Mouse (Mus musculus) heart, postnatal 10 days (tissue): ENCODE results near the gene Pi4k2b. TPM values are rescaled to one million over a fixed set of nuclear protein-coding genes. Genes with fewer than 3 reads are reported as not detected.
"Not testable (repeated sequence)": the region's sequence is repeated elsewhere in the genome, so short reads cannot be mapped to it uniquely, and the experiment has no call there.

Experiments
- DNase-seq, 2 experiments: peaks; one replicate each; pipeline ENCODE4 v3.0.0; 2021
- intact Hi-C: fragments of 180-260 bp; cut with DNase I; formaldehyde crosslinking; loops from one replicate; pipeline ENCODE4 v1.15.1; 2025
- total RNA-seq, 2 experiments: library from RNA; stranded (reverse); gene quantifications; 2 replicates each; pipeline ENCODE4 v1.2.3; 2021

Pi4k2b gene
- 1 to 10 TPM; 4.4 to 4.8 TPM for total RNA-seq

DNA sequence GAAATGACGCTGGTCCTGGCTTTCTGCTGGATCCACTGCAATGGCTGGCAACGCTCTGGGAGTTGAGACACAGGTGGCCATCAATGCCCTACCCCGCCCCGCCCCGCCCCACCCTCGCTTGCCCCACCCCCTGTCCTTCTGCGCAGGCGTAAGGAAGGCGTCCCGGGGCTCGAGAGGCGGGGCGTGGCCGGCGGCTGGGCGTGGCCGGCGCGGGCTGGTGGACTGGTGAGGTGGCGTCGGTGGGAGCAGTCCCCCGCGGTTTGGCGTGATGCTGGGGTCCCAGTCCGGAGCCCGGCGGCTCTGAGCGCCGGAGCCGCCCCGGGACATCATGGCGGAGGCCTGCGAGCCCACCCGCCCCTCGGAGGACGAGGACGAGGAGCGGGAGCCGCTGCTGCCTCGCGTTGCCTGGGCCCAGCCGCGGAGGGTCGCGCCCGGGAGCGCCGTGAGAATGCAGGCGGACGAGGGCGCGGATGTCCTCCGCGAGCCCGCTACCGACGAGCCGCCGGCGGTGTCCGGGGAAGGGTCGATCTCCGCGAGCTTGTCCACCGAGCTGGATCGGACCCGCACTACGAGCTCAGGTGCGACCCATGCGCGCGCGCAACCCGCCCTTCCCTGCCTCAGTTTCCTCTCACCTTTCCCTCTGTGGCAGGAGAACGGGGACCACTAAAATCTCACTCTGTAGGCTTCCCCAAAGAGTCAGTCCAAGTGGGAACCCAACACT is at the start of gene Pi4k2b:
Gene Pi4k2b, plus strand, starts transcription at position 184 of the 721 bp plus-strand sequence.
- peak; percentile 83 to 88 for DNase-seq
- intact Hi-C loops: loop anchor here (5.0 kb wide), 2 partner anchors 69 to 81 kb away; no protein-coding TSS in a partner anchor

DNA sequence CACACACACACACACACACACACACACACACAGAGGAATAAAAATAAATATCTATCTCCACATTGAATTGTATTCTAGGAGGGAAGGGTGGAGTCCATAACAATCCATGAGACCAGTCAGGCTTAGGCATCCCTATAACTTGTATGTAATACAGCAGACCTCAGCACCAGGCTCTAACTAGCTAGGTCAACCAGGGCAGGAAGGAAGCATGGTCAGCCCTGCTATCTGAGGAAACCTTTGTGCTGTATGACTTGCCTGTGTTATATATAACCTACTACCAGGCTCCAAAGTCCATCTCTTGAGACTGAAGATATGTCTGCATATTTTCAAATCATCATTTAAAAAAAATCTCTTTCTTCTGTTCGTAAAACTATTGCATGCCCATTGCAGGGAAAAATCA is 44.1 kb upstream of the Pi4k2b start:
- intact Hi-C loops: no loop called here
- DNase-seq: no peak

DNA sequence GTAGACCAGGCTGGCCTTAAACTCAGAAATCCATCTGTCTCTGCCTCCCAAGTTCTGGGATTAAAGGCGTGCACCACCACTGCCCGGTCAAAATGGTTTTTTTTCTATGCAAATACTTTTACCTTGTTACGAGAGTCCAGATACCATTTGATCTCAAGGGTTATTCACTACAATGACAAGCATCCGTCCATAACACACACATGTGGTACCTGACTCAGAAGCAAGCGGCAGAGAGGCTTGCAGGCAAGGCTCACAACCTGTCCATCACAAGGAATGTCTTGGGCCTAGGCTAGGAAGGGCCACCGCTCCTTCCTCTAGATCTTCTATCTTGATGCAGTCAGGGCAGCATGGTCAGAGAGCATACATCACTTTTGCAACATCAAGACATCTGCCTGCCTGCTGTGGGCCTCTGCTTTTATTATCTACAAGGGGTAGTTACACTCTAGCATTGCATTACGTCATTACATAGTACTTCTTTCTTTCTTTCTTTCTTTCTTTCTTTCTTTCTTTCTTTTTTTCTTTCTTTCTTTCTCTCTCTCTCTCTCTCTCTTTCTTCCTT is 43.4 kb upstream of the Pi4k2b start:
- DNase-seq, intact Hi-C loops: not testable (repeated sequence)

DNA sequence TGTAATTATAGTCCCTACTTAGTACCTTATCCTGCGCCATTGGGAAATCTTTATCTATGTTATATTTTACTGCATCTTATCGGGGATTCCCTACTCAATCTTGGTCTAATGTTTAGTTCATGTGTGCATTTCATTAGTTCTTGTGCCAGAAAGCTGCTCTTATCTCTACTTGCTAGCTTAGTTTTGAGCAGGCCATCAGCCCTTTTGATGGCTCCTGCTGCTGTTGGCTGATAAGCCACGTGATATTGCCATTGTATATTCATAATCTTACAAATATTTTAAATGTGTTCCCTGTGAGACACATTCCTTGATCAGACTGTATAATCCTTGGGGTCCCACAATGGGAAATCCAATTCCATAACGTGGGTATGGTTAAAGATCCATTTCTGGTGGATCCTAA is 36.8 kb upstream of the Pi4k2b start:
- intact Hi-C loops: no loop called here

DNA sequence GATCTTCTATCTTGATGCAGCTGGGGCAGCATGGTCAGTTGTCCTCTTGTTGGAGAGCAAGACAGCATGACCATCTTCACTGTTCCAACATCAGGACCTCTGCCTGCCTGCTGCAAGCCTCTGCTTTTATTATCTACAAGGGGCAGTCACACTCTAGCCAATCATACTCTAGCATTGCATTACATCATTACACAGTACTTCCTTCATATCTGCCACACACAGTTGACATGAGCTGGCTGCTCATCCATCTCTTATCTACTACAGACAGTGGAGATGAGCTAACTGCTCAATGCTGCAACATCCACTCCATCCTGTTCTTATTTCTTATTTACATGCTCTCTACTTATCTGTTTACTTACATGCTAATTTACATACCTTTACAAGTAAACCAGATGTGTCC is 28.7 kb upstream of the Pi4k2b start:
- intact Hi-C loops: no loop called here
- no peak for DNase-seq

More for the DNA sequence above, 36.8 kb upstream of the Pi4k2b start:
- no peak for DNase-seq

DNA sequence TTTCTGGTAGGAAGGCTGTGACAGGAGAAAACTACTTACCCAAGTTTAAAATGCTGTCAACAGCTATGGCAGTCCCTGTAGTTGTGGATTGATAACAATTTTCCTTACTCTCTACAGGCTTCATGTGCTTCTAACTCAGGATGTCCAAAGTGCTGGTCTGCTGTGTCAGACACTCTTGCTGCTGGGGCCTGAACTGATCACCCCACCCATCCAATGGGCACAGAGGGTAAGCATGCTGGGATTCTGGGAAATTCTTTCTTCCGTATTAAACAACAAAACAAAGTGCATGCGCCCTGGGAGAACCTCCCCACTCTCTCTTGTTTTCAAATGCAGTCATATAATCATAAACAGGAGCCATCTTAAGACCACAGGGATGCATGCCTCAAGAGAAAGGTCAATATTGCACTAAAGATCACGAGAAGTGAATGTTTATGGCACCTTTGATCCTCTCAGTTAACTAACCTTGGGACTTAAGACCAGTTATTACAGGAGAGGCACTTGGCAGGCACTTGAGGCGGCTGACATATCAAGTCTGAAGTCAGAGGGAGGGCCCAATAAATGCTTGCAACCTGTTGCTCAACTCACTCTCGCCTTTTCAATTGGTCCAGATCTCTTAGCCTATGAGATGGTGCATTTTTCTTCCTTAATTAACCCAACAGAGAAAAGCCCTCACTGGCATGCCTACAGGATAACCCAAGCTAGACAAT is 24.5 kb upstream of the Pi4k2b start:
- DNase-seq: no peak
- intact Hi-C loops: no loop called here

DNA sequence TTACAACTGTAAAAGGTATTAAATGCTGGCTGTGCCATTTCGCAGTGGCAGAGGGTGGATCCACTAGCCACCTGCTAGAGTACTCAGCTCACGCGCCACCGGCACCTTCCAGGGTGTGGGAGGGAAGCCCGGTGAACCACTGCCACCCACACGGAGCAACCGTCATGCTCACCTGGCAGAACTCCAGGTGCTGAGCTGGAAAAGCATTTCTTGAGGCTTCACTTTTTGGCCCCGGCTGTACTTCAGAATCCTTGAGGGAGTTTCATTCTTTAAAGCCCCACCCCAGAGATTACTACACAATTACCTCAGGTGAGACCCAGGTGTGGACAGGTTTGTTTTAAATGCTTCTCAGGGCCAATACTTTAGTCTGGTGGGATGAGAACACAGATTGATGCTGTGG is 20.4 kb upstream of the Pi4k2b start:
- intact Hi-C loops: no loop called here

DNA sequence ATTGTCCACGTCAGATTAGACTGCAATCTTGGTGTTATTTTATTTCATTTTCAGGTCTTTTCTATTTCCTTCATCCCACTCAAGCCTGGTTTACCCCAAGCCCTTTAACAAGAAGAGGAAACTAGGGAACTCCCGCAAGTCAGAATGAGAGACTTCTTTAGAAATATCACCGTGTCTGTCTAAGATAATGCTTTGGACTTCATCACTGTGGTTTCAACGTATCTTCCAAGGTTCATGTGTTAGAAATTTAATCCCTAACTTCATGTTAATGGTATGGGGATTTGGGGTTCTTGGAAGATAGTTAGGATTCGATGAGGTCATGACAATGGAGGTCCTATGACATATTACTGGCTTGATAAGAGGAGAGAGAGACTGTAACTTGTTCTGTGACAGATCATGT is 13.6 kb upstream of the Pi4k2b start:
- intact Hi-C loops: no loop called here
- no peak for DNase-seq

More for the DNA sequence above, 20.4 kb upstream of the Pi4k2b start:
- no peak for DNase-seq

DNA sequence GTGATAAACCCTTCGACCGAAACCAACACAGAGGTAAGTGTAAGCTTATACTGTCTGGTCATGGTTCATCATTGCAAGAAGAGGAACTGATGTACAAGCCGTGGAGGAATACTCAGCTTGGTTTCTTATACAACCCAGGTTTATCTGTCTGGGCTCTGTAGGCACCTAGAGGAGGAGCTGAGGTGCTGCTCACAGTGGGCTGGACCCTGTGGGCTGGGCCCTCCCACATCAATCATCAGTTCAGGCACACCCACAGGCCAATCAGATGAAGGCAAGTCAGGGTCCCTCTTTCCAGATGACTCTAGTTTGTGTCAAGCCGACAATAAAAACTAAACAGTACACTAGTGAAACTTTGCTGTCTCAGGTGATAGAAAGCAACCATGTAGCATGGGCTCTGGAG is 8.6 kb upstream of the Pi4k2b start:
- intact Hi-C loops: no loop called here
- DNase-seq: no peak

DNA sequence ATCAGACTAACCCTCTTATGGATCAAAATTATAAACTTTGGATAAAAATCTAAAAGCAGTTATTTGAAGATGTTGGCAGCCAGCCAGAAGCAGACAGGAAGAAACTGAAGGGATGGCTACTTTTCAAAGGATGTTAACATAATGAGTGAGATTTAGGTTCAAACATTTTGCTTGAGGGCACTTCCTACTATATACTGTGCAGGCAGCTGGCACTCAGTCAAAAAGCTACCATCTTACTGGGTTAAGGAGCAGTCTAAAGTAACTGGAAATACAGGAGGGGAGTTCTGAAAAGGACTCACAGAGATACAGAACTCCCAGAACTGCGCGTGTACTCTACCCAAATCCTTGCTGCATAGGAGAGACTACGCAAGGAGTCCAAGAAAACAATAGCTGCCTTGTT is 5.3 kb upstream of the Pi4k2b start:
- intact Hi-C loops: no loop called here
- DNase-seq: no peak

DNA sequence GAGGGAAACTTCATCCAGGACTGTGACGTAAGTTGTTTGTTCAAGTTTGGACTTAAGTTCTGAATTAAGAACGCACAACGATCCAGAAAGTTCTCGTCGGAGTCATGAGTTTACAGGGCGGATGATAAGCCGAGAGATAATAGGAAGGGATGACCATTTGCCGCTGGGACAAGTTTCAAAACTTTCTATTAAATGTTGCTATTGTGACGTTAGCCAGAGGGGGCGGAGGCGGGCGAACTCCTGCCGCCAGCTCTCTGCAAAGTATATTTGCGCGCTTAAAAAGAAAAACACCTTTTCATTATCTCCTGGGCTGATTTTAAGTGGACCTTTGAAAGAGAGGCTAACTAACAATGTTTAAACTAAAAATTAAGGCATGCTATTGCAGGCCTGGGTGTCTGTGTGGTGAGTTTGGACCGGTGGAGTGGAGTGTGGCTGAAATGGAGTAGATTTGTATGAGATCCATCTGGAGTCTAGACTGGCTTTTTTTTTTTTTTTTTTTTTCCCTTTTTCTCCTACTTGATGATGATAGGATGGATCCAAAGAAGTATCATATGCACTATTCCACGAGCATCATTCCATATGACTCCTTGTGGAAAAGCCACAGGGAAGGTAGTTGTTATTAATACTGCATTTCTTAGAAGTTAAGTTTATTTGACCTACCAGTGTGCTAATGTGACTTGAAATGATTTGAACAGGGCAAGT is 889 bp downstream of the Pi4k2b start:
- intact Hi-C loops: loop anchor here (5.0 kb wide), 2 partner anchors 70 to 80 kb away; no protein-coding TSS in a partner anchor
- DNase-seq: peak; percentile 60 to 63

DNA sequence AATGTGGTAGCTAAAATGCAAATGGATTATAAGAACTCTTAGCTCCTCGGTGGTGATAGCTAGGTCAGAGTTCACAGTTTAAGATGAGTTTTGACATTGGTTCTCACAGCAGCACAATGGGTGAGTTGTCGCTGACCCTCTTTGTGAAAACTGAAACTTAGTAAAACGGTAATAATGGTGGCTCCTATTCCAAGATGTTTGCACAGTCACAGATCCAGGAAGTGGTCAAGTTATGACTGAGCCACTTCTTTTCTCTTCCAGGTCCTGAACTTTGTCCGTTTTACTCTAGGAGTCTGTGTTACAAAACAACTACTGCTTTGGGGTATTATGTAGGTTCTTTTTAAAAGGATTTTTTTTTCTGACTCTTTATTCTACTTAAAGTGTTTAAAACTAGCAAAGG is 1.9 kb downstream of the Pi4k2b start:
- intact Hi-C loops: loop anchor here (5.0 kb wide), 2 partner anchors 71 to 79 kb away; no protein-coding TSS in a partner anchor
- DNase-seq: no peak

DNA sequence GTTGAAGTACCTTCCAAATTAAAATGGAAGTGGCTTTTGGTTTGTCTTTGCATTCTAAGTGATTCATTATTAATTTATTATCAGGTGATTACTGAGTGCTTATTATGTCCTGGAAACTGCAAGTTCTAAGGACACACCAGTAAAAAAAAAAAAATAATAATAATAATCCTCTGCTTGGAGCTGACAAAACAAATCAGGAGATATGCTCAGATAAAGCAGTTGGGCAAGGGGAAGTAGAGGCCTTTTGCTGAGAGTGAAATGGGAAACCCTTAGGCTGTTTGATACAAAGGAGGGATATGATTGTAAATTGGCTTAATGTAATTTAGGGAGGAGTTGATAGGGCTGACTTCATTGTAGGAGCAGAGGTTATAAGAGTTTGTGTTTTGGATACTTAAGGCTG is 5.5 kb downstream of the Pi4k2b start:
- DNase-seq: no peak
- intact Hi-C loops: no loop called here

DNA sequence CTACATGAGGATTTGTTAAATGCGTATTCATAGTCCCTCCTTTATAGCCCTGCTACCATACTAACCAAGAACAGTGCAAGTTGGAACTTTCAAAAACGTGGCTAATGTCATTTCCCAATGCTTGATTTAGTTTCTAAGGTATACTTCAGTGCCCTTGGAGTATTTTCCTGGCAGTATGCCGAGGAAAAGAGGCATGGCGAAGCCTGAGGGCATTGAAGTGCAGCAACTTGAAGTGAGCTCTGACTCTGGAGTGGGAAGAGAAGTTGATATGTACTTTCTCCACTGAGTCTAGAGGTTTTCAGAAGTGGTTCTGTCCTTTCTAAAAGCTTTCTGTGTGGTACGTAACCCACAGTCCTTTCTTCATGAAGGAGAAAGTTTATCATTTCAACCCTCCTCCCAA is 7.4 kb downstream of the Pi4k2b start:
- DNase-seq: peak; percentile 10 to 12
- intact Hi-C loops: no loop called here

DNA sequence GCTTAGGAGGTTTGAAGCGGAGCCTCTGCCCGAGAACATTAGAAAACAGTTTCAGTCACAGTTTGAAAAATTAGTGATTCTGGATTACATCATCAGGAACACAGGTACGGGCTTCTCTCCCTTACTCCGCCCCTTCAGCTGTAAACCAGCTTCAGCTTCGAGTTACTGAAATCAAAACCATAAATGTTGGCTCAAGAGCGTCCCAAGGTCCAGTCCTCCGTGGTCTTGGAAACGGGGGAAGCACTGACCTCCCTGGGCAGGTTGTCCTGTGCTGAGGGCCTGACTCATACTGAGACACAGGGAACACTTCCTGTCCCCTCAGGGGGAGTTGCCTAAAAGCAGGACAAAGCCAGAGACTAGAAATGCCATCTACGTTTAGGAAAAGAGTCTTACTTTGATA is 11.8 kb downstream of the Pi4k2b start:
- intact Hi-C loops: no loop called here
- no peak for DNase-seq

DNA sequence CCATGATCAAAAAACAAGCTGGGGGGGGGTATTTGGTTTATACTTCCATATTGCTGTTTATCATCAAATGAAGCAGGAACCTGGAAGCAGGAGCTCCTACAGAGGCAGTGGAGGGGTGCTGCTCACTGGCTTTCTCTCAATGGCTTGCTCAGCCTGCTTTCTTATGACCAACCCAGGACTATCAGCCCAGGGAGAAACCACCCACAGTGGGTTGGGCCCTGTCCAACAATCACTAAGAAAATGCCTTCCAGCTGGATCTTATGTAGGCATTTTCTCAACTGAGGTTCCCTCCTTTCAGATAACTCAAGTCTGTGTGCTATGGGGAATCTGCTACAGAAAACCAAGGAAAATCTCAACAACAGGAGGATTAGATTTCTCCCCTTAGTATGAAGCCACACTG is 12.8 kb downstream of the Pi4k2b start:
- intact Hi-C loops: no loop called here
- no peak for DNase-seq

DNA sequence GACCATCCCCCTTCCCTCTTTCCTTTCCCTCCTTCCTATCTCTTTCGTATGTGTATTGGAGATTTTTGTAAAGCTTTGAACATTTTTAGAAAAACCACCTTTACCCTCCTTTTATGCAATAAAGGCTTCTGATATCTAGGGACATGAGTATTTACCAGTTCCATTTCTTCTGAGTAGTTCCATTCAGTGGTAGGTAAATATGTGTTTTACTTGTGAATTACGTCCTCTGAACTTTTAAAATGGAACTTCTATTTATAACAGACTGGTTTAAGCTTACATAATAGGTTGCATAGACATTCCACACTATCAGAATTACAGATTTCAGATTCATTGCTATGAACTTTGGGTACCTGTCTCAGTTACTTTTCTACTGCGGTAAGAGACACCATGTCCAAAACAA is 14.0 kb downstream of the Pi4k2b start:
- intact Hi-C loops: no loop called here
- no peak for DNase-seq

DNA sequence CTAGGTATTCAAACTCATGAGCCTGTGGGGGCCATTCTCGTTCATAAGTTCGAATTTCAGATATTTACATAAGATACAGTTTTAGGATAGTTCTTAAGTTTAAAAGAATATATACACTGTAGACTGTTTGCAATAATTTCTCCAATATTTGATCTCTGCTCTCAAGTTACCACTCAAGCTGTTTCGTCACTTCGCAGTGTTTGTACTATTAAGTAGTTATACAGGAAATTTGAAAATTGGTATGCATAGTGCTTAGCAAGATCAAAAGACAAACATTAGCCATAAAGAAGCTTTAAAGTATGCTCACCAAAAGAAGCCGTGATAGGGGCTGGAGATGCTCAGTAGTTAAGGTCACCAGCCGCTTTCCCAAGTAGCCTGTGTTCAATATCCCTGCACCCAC is 14.6 kb downstream of the Pi4k2b start:
- DNase-seq: no peak
- intact Hi-C loops: no loop called here

DNA sequence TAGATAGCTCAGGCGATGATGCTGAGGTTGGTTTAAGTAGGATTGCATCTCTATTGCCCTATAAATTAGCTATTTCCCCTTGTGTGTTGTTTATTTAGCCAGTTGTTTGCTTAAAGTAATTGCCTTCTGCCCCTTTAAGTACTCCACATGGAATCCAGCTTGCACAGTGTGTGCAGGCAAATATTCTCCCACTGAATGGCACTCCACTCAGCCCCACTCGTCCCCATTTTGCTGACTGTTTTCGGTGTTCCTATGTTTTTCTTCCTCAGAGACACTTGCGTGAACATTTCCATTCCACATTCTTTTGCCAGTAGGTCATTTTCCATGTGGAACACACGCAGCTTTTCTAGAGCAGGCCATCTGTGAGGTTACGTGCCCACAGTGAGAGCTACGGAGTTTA is 21.2 kb downstream of the Pi4k2b start:
- intact Hi-C loops: no loop called here
- no peak for DNase-seq

DNA sequence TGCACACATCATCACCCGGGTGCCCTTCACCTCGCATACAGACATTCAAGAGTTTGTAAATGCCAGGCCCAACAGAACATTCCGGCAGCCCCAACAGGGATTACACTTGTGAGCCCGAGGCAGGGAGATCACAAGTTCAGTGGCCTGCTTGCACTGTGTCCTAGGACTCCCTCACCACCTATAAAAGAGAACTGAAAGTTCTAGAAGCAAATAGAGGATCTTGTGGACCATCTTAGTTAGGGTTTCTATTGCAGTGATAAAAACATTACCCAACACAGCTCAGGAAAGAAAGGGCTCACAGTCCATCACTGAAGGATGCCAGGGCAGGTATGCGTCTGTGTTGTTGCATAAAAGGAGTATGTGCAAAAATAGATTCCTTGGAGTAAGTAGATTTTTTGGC is 32.9 kb downstream of the Pi4k2b start:
- intact Hi-C loops: no loop called here
- no peak for DNase-seq

DNA sequence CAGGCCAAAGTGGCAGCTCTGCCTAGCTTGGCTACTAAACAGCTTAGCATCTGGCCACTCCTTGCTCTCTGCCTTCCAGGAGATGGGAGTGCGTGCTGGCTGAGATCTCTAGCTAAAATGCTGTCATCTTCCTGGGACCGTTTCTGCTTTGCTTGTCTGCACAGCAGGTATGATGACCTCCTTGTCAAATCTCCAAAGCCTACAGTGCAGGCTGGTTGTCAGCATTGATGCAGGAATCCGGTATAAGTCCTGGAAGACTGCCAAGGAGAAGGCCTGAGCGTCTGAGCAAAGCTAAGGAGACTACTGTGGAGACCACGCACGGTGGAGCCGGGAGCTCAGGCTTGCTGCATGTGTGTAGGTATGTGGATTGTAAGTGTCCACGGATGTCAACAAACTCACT is 33.9 kb downstream of the Pi4k2b start, which contains the start of gene Zcchc4:
Gene Zcchc4, plus strand, starts transcription at position 173 of the 400 bp plus-strand sequence.
- intact Hi-C loops: no loop called here
- no peak for DNase-seq
